Comparison of ENCODE assay signal across 11 mouse cellular contexts in the genomic region with DNA sequence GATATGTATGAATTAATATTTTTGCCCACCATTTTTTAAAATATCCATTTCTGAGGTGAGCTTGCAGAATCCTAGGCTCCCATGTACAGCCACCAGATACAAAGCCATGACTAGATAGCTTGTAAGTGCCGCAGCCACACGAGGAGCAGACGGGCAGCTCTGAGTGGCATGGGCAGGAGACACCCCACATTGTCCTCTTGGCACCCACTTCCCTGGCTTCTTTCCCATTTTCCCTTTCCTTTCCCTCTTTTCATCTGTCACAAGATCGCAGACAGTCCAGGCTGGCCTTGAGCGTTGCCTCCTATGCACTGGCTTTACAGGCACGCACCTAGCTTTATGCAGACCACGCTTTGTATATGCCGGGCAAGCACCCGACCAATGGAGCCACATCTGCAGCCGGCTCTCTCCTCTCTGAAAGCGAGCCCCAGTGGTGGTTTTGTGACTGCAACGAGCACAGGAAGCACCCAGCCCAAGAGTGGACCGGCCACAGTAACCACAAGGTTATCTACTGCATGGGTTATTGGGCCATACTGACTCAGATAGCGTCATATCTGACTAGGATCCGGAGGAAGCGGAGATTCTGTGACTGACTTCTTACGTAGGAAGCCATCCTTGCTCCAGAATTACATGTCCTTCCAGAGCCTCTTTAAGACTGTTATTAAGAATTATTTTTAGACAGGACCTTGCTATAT.
A peak's percentile ranks its signal among the peaks of the same experiment; 100 is the strongest.
DNase-seq lines count a peak whose midpoint lies in the region; ATAC-seq and TF ChIP-seq lines count a peak whose summit lies in the region.
"Had no signal": no experiment of that assay in that cellular context is flagged by ENCODE, and none has a peak within 500 bp of the region (broad histone marks: within the 10 kb centered on the region; RNA-seq: fewer than 3 reads in every experiment).

No protein-coding gene starts in this region.

- peak; percentile 65 for ATAC-seq in liver, embryonic 11.5 days (replicated peaks; ENCODE audit: low FRiP score)
- ATAC-seq in frontal cortex, adult (ENCODE audit: low TSS enrichment) = no peak
- ATAC-seq in hindbrain, embryonic 16.5 days = no peak

- H3K9ac ChIP-seq in liver, embryonic 11.5 days (ENCODE audit: low read depth, low read length) = peak overlapping the region; percentile 49
- no peak overlapping the region for H3K9ac ChIP-seq in hindbrain, embryonic 16.5 days (ENCODE audit: low read depth, low read length)

- H3K36me3 ChIP-seq in liver, embryonic 11.5 days (ENCODE audit: control insufficient read depth, insufficient read depth, low read length) = no peaks in the 10 kb centered on the region
- H3K36me3 ChIP-seq in hindbrain, embryonic 16.5 days (ENCODE audit: control insufficient read depth, insufficient read depth, low read length) = no peaks in the 10 kb centered on the region

- H3K27me3 ChIP-seq in liver, embryonic 11.5 days (replicated peaks; ENCODE audit: control insufficient read depth, insufficient read depth, low read length) = no peaks in the 10 kb centered on the region
- no peaks in the 10 kb centered on the region for H3K27me3 ChIP-seq in hindbrain, embryonic 16.5 days (replicated peaks; ENCODE audit: control insufficient read depth, insufficient read depth, low read length)

- no peak overlapping the region for H3K4me3 ChIP-seq in lung, adult 2 months (replicated peaks; ENCODE audit: extremely low read depth, low read depth, low read length)
- no peak overlapping the region for H3K4me3 ChIP-seq in liver, embryonic 11.5 days (ENCODE audit: low read depth, low read length)
- no peak overlapping the region for H3K4me3 ChIP-seq in hindbrain, embryonic 16.5 days (ENCODE audit: low read length)

- peak overlapping the region; percentile 53; the same call in 1 of the 2 replicates for H3K27ac ChIP-seq in liver, embryonic 11.5 days (ENCODE audit: low read depth, low read length)
- no peak overlapping the region for H3K27ac ChIP-seq in hindbrain, embryonic 16.5 days (ENCODE audit: low read depth, low read length)

- H3K4me1 ChIP-seq in lung, adult 2 months (ENCODE audit: control insufficient read depth, insufficient read depth, low read length) = 0 out of 2 replicates have a peak, but pooled peaks cover 2% of the 10 kb centered on the region
- peaks cover 53% of the 10 kb centered on the region for H3K4me1 ChIP-seq in liver, embryonic 11.5 days (replicated peaks; ENCODE audit: control insufficient read depth, insufficient read depth, low read length)
- H3K4me1 ChIP-seq in hindbrain, embryonic 16.5 days (ENCODE audit: control insufficient read depth, insufficient read depth, low read depth, low read length) = no peaks in the 10 kb centered on the region

- no peak for TF ChIP-seq POLR2A in lung, adult 2 months (IDR thresholded peaks at IDR 0.05; ENCODE audit: borderline replicate concordance, extremely low read depth, low read depth, low read length)

- no peak for TF ChIP-seq CTCF in lung, adult 2 months (IDR thresholded peaks at IDR 0.05; ENCODE audit: insufficient read depth, low read length)

- H3K9me3 ChIP-seq in liver, embryonic 11.5 days (ENCODE audit: control insufficient read depth, low read length) = no peaks in the 10 kb centered on the region
- H3K9me3 ChIP-seq in hindbrain, embryonic 16.5 days (ENCODE audit: control insufficient read depth, low read length) = no peaks in the 10 kb centered on the region

- peak; percentile 40 to 48 for DNase-seq in lung, adult 18-20 months
- DNase-seq in lung, adult 2 months = no peak
- DNase-seq in cerebellum, adult 11 months = peak; percentile 60
- DNase-seq in liver, embryonic 11.5 days (ENCODE audit: low spot score) = no peak
- DNase-seq in skeletal muscle tissue, adult 2 months (ENCODE audit: low read depth, low spot score) = peak; percentile 30
- no peak for DNase-seq in right cerebral cortex, adult 18-20 months
- DNase-seq: heart, postnatal 36 days; layer of hippocampus, adult 9-11 months; right cerebral cortex, postnatal 25 days had no signal

- peak overlapping the region; percentile 51 for H3K4me2 ChIP-seq in liver, embryonic 11.5 days
- H3K4me2 ChIP-seq in hindbrain, embryonic 16.5 days (ENCODE audit: low read length) = no peak overlapping the region

- WGBS in lung, adult 2 months = 62% methylated on average over 17 of the region's 17 CpGs
- WGBS in liver, embryonic 11.5 days = 43% methylated on average over 17 of the region's 17 CpGs
- WGBS in hindbrain, embryonic 16.5 days = 83% methylated on average over 17 of the region's 17 CpGs

Comparison
In these comparisons a context has a peak if more than half of its experiments do, and no peak if none do; other contexts are left out.
1. DNase-seq: peak in lung, adult 18-20 months (2 of 2), cerebellum, adult 11 months (single experiment) and skeletal muscle tissue, adult 2 months (single experiment); none in lung, adult 2 months (single experiment), liver, embryonic 11.5 days (single experiment) and right cerebral cortex, adult 18-20 months (single experiment).